Mouse (Mus musculus): ENCODE results near the gene Tmbim7. TPM values are rescaled to one million over a fixed set of nuclear protein-coding genes. Genes with fewer than 3 reads are reported as not detected.
"Not testable (repeated sequence)": the region's sequence is repeated elsewhere in the genome, so short reads cannot be mapped to it uniquely, and the experiment has no call there.

Gene Tmbim7
- total RNA-seq, 1 experiment from 2014 or later: not detected

DNA sequence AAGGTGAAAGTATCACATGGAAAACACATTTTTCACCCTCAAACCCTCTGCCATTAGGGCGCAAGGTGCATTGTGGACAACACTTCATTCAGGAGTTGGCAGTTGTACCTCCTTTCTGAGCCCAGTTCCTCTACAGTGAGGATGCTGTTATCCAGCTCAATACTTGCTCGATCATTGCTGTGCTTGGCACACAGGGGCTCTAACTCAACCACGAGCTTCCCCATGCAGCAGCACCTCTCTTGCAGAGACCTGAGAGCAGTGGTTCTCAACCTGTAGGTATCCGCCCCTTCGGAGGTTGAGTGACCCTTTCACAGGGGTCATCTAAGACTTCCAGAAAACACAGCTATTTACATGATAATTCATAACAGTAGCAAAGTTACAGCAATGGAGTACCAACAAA lies 640 bp downstream of the Tmbim7 start:
- ATAC-seq (replicated peaks in 1 of 2; ENCODE audit: insufficient read depth in 1 of 2, low FRiP score in 2 of 2, low TSS enrichment in 1 of 2, low read depth in 1 of 2, poor library complexity in 2 of 2, severe bottlenecking in 2 of 2): no peak

- ATAC-seq (replicated peaks in 1 of 2; ENCODE audit: insufficient read depth in 1 of 2, low FRiP score in 2 of 2, low TSS enrichment in 1 of 2, low read depth in 1 of 2, poor library complexity in 2 of 2, severe bottlenecking in 2 of 2): not testable (repeated sequence)
Observed at GRCm38 (mm10) chr5:3652903-3653575, 2.1 kb downstream of the Tmbim7 start.

DNA sequence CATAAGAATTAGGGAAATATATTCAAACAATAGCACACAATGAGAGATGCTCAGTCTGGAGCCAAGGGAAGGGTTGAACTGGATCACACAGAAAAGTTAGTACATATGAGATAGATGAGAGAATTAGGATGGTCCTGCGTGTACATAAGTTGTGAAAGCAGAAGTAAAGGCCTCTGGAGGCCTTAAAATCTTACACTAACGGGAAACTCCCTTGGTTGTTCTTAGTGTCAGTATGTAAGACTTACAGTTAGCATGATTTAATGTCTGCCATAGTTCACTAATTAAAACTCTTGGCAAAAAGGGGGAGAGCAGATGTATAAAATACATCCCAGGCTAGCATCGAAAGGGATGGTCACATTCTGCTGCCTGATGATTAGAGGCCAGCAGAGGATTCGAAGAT lies 2.8 kb downstream of the Tmbim7 start:
- ATAC-seq (replicated peaks in 1 of 2; ENCODE audit: insufficient read depth in 1 of 2, low FRiP score in 2 of 2, low TSS enrichment in 1 of 2, low read depth in 1 of 2, poor library complexity in 2 of 2, severe bottlenecking in 2 of 2): peak in 1 of 2 experiments; percentile 56; a peak in 2 of 4 replicates

DNA sequence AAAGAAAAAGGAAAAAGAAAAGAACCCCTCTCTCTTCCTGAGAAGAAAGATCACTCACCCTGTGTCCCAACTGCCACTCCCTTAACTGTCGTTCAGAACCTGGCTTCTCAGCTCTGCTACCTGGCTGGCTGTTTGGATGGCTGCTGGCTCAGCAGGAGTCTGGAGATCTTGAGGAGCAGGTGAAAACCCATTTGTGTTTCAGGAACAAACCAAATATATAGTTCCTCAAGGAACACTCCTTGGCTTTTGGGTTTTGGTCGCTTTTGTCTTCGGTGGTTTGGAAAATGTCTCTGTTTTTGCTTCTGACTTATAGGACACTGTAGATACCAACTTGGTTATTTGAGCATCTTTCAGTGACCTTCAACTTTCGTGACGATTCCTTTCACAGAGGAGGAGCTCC lies 6.1 kb downstream of the Tmbim7 start, which contains the start of gene Gatad1:
TSS of gene Gatad1 (minus strand) at position 101 of the 400 bp plus-strand sequence.
- ATAC-seq (replicated peaks in 1 of 2; ENCODE audit: insufficient read depth in 1 of 2, low FRiP score in 2 of 2, low TSS enrichment in 1 of 2, low read depth in 1 of 2, poor library complexity in 2 of 2, severe bottlenecking in 2 of 2): no peak

DNA sequence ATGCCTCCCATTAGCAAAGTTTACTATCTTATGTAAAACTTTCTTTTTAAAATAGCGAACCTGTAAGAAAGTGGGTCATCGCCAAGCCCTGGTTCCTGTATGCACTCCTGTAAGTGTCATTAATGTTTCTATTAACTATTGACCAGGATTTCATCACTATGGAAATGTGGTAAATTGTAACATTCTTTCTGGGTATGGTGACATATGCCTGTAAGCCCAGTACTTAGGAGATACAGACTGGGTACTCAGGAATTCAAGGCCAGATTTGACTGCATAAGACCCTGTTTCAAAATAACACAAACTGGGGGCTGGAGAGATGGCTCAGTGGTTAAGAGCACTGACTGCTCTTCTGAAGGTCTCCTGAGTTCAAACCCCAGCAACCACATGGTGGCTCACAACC lies 14.2 kb downstream of the Tmbim7 start:
- ATAC-seq (replicated peaks in 1 of 2; ENCODE audit: insufficient read depth in 1 of 2, low FRiP score in 2 of 2, low TSS enrichment in 1 of 2, low read depth in 1 of 2, poor library complexity in 2 of 2, severe bottlenecking in 2 of 2): no peak

GRCm38 (mm10) chr5:3666585-3666984 lies 15.6 kb downstream of the Tmbim7 start:
- ATAC-seq (replicated peaks in 1 of 2; ENCODE audit: insufficient read depth in 1 of 2, low FRiP score in 2 of 2, low TSS enrichment in 1 of 2, low read depth in 1 of 2, poor library complexity in 2 of 2, severe bottlenecking in 2 of 2): no peak

DNA sequence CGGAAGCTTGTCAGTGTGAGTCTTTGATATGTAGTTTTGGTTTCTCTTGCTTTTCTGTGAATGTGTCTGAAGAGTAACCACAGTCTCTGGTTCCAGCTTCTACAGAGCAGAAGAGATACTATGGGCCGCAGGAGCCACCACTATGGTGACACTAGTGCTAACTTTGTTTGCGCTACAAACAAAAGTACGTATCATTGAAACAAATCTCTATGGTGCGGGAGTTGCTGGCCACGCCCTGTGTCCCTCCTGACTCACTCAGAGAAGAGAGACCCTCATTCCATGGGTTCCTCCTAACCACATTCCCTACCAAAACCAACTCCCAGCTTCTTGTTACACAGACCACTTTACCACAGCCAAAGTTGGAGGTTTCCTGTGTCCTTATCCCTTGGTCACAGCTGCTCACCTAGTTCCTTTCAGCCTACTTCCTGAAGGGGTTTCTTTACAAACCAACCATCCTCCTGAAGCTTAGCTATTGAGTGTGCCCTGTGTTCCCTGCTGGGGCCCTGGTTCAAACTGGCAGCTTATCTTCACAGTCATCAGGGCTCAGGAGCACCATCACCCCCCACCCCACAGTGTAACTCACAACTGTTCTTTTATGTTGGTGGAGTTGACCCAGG lies 19.1 kb downstream of the Tmbim7 start:
- ATAC-seq (replicated peaks in 1 of 2; ENCODE audit: insufficient read depth in 1 of 2, low FRiP score in 2 of 2, low TSS enrichment in 1 of 2, low read depth in 1 of 2, poor library complexity in 2 of 2, severe bottlenecking in 2 of 2): peak; percentile 91 to 96

- ATAC-seq (replicated peaks in 1 of 2; ENCODE audit: insufficient read depth in 1 of 2, low FRiP score in 2 of 2, low TSS enrichment in 1 of 2, low read depth in 1 of 2, poor library complexity in 2 of 2, severe bottlenecking in 2 of 2): peak; percentile 17 to 30; a peak in 2 of 4 replicates
Observed at GRCm38 (mm10) chr5:3688298-3688697, 37.3 kb downstream of the Tmbim7 start.

DNA sequence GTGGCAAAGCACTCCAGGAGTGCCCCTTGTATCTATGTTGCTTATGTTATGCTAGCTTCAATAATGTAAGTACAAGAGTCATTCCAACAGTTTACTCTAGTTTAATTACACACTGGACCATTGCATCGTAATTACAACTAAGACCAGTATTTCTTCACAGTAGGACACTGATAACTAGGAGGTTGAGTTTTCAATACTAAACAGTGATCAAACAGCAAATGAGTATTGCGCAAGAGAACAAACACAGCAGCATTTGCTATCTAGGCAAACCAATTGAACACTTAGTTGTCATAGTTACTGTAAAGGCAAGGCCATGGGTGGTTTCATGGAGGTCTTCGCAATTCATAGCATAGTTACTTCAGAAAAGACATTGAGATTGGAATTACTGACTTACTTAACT lies 40.3 kb downstream of the Tmbim7 start:
- ATAC-seq (replicated peaks in 1 of 2; ENCODE audit: insufficient read depth in 1 of 2, low FRiP score in 2 of 2, low TSS enrichment in 1 of 2, low read depth in 1 of 2, poor library complexity in 2 of 2, severe bottlenecking in 2 of 2): no peak

DNA sequence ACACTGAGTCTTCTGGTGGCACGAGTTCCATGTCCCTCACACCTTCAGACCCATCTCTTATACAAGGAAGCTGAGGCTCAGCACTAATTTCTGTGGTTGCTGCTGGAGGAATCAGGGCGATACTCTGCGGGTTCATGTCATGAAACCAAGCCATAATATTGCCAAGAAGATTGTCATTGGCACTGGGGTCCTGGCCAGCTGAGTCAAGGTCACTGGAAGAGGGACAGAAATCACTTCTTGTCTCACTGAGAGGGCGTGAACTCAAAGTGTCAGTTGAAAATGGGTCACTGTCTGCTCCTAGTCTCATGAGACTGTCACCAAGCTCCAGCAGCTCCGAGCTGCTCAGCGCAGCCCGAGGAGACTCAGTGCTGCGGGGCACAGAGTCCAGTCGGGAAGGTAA lies 42.0 kb downstream of the Tmbim7 start:
- no peak for ATAC-seq (replicated peaks in 1 of 2; ENCODE audit: insufficient read depth in 1 of 2, low FRiP score in 2 of 2, low TSS enrichment in 1 of 2, low read depth in 1 of 2, poor library complexity in 2 of 2, severe bottlenecking in 2 of 2)

- no peak for ATAC-seq (replicated peaks in 1 of 2; ENCODE audit: insufficient read depth in 1 of 2, low FRiP score in 2 of 2, low TSS enrichment in 1 of 2, low read depth in 1 of 2, poor library complexity in 2 of 2, severe bottlenecking in 2 of 2)
Observed at GRCm38 (mm10) chr5:3695191-3695590, 44.2 kb downstream of the Tmbim7 start.

GRCm38 (mm10) chr5:3696031-3696430 lies 45.0 kb downstream of the Tmbim7 start:
- no peak for ATAC-seq (replicated peaks in 1 of 2; ENCODE audit: insufficient read depth in 1 of 2, low FRiP score in 2 of 2, low TSS enrichment in 1 of 2, low read depth in 1 of 2, poor library complexity in 2 of 2, severe bottlenecking in 2 of 2)

GRCm38 (mm10) chr5:3700025-3700424 lies 49.0 kb downstream of the Tmbim7 start:
- no peak for ATAC-seq (replicated peaks in 1 of 2; ENCODE audit: insufficient read depth in 1 of 2, low FRiP score in 2 of 2, low TSS enrichment in 1 of 2, low read depth in 1 of 2, poor library complexity in 2 of 2, severe bottlenecking in 2 of 2)

- ATAC-seq (replicated peaks in 1 of 2; ENCODE audit: insufficient read depth in 1 of 2, low FRiP score in 2 of 2, low TSS enrichment in 1 of 2, low read depth in 1 of 2, poor library complexity in 2 of 2, severe bottlenecking in 2 of 2): no peak
Observed at GRCm38 (mm10) chr5:3702180-3702579, 51.2 kb downstream of the Tmbim7 start.

- ATAC-seq (replicated peaks in 1 of 2; ENCODE audit: insufficient read depth in 1 of 2, low FRiP score in 2 of 2, low TSS enrichment in 1 of 2, low read depth in 1 of 2, poor library complexity in 2 of 2, severe bottlenecking in 2 of 2): no peak
Observed at GRCm38 (mm10) chr5:3715800-3716199, 64.8 kb downstream of the Tmbim7 start.

- no peak for ATAC-seq (replicated peaks in 1 of 2; ENCODE audit: insufficient read depth in 1 of 2, low FRiP score in 2 of 2, low TSS enrichment in 1 of 2, low read depth in 1 of 2, poor library complexity in 2 of 2, severe bottlenecking in 2 of 2)
Observed at GRCm38 (mm10) chr5:3719371-3719770, 68.4 kb downstream of the Tmbim7 start.

DNA sequence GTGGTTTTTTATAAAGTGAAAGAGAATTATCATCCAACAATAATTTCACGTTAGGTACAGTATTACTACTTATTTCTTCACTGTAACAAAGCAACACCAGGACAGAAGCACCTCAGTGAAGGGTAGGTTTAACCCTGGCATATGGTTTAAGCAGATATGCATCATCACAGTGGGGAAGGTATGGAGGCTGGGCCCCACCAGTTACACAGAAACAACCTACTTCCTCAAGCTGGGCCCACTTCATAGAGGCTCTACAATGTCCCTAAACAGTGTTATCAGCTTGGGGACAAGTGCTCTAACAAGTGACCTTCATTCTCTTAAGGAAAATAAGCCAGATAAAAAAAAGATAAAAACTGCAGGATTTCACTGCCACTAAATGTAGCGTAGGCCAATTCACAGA lies 71.9 kb downstream of the Tmbim7 start:
- ATAC-seq (replicated peaks in 1 of 2; ENCODE audit: insufficient read depth in 1 of 2, low FRiP score in 2 of 2, low TSS enrichment in 1 of 2, low read depth in 1 of 2, poor library complexity in 2 of 2, severe bottlenecking in 2 of 2): no peak

- ATAC-seq (replicated peaks in 1 of 2; ENCODE audit: insufficient read depth in 1 of 2, low FRiP score in 2 of 2, low TSS enrichment in 1 of 2, low read depth in 1 of 2, poor library complexity in 2 of 2, severe bottlenecking in 2 of 2): no peak
Observed at GRCm38 (mm10) chr5:3723415-3723814, 72.4 kb downstream of the Tmbim7 start.

DNA sequence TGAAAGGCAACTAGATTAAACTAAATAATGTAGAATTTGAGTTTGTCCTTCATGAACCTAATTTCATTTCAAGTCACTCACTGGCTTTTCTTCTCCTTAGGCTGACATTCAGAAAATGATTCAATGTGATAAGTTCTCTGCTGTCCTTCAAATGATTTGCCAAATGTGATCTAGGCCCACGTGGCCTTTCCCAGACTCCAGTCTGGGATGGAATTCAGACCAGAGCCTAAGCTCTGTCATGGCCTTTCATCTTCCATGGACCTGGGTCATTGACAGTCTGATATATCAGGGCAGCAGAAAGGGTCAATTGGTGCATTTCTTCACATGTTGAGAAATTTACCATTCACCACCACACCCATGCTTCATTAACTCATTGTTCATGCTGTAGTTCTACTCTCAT lies 74.5 kb downstream of the Tmbim7 start:
- no peak for ATAC-seq (replicated peaks in 1 of 2; ENCODE audit: insufficient read depth in 1 of 2, low FRiP score in 2 of 2, low TSS enrichment in 1 of 2, low read depth in 1 of 2, poor library complexity in 2 of 2, severe bottlenecking in 2 of 2)
